Mouse (Mus musculus): ENCODE measurements around the gene Adamts6.
A peak's percentile ranks its signal among the peaks of the same experiment; 100 is the strongest.

Adamts6 gene

GRCm38 (mm10) chr13:104517638-104518311 is 230.1 kb downstream of the Adamts6 start:
- DNase-seq, result no peak

DNA sequence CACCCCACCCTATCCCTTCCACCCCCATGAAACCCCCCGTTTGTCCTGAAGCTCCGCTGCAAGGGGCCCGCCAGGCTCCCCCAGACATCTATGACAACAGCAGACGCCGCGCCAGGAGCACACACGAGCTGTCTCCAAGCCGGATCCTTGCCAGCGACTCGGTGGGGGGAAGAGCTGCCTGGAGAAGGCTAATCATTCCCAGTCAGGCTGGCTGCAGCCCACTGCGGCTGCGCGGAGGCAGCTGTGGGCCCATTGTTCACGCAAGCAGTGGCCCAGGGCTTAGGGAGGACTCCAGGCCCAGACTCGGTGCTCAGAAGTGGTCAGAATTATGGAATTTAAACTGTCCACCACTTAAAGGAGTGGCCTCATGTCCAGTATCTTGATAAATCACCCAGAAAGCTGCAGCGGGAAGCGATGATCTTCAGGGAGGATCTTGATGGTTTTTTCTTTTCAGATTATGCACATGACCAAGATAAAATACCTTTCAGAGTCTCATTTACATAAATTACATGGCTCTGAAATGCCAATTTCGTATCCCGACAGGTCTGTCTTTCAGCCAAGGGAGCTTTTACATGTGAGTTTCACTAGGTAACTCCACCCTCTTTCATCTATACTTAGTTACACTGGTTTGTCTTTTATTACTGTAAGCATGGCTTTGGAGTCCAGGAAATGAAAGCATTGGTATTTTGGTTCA is 230.8 kb downstream of the Adamts6 start:
- DNase-seq, result peak; percentile 89 to 92

GRCm38 (mm10) chr13:104519006-104519695 is 231.5 kb downstream of the Adamts6 start:
- DNase-seq, result peak in 1 of 2 experiments; percentile 22

GRCm38 (mm10) chr13:104519981-104520380 is 232.3 kb downstream of the Adamts6 start:
- no peak for DNase-seq

DNA sequence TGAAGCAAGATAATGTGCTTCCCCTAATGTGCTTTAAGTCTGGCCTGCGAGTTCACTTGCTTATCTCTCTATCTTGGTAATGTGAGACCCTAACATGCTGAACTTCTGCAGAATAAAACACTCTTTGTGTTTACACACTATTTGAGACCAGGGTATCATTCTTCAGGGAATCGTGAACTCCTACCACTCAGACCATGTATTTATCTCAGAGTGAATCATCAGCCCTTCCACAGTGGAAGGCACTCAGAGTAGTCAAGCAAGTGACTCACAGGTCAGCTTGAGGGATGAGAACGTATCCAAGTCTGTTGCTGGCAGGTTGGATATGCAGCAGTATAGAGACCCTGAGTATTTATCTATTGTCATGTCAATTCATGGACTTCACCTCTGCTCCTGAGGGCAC is 232.8 kb downstream of the Adamts6 start:
- no peak for DNase-seq

DNA sequence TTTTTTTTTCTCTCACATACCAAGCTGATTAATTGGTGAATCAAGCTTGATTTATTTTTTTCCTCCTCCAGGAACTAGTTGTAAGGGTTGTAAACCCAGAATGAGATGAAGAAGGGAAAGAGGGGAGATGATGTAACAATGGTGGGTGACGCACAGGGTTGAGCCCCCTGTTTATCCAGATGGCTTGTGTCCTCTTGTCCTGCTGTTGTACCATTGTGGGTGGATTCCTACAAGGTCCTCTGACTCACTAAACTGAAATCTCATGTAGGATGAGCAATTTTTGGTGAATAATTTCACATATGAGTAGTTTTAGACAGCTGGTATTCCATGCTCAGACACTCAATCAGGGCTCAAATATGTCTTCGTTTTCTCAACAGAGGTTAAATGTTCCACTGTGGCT is 233.9 kb downstream of the Adamts6 start:
- DNase-seq, result no peak

GRCm38 (mm10) chr13:104525656-104526055 is 238.0 kb downstream of the Adamts6 start:
- no peak for DNase-seq

- no peak for DNase-seq
Measured at GRCm38 (mm10) chr13:104529238-104529637, 241.6 kb downstream of the Adamts6 start.

- no peak for DNase-seq
Measured at GRCm38 (mm10) chr13:104531841-104532240, 244.2 kb downstream of the Adamts6 start.

GRCm38 (mm10) chr13:104532723-104533122 is 245.1 kb downstream of the Adamts6 start:
- no peak for DNase-seq

DNA sequence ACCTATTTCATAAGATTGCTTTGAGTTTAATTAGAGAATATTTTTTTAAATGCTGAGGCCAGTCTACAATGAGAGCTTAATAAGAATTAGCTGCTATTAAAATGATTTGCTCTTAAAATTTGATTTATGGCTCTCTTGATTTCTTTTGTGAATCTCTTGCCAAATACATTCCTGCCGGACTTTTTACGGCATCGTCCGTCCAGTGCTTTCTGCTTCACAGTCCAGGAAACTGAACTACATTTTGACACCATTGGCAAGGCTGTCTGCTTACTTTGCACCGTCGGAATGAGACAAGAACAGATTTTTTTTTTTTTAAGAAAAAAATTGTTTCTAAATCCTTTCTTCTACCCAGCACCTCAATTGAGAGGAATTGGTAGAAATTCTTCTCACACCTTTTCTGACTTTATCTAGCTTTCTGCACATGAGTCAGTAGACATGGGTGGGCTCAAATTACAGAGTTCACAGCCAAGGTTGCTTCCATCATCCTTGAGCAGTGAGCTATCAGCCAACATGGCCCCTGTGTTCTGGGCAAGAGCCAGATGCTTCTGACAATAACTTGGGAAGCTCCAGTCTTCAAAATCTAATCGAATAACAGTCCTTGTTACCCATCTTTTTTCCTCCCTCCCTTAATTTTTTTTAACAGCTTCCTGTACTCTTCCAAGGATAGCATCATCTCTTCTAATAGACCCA is 246.3 kb downstream of the Adamts6 start:
- DNase-seq, result no peak

GRCm38 (mm10) chr13:104540861-104541398 is 253.3 kb downstream of the Adamts6 start:
- no peak for DNase-seq

- no peak for DNase-seq
Measured at GRCm38 (mm10) chr13:104542123-104542758, 254.6 kb downstream of the Adamts6 start.

DNA sequence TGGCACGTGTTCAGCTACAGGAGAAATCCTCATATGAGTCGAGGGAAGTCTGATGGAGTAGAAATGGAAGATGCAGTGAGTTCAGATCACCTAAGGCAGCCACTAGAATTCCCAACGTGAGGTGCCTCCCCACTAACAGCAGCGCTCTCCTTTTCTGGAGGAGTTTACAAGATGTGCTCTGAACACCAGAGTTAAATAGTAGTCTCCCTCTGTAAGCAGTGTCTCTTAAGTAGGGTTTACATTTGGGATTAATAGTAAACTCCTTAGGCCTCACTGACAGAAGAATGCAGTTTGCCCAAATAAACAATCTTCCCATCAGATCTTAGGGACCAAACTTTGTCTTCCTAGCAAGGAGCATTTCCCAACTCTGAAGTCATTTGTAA is 255.1 kb downstream of the Adamts6 start:
- no peak for DNase-seq

Data from kidney, adult 8-10 months (tissue).